Mouse (Mus musculus) right cerebral cortex, postnatal 25 days (tissue): ENCODE data around the gene Smagp.
"Not testable (repeated sequence)": the region's sequence is repeated elsewhere in the genome, so short reads cannot be mapped to it uniquely, and the experiment has no call there.

Experiments used
- DNase-seq: peaks from one replicate; pipeline ENCODE4 v3.0.0; 2022

The Smagp gene

DNA sequence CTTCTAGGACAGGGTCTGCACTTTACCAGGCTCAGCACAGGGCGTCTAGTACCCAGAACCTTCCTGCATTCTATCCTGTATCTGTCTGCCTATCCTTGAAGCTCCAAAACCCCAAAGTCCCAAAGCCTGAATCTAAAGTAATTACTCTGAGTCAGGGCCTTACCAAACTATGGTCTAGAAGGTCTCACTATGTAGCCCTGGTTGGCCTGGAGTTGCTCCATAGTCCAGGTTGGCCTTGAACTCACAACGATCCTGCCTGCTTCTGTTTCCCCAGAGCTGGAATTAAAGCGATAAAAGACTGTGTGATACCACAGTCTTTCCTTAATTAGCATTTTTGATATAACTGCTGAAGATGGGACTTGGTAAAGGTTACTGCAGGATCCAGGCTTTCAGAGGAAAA, 12.3 kb downstream of the Smagp start:
- DNase-seq: no peak

DNA sequence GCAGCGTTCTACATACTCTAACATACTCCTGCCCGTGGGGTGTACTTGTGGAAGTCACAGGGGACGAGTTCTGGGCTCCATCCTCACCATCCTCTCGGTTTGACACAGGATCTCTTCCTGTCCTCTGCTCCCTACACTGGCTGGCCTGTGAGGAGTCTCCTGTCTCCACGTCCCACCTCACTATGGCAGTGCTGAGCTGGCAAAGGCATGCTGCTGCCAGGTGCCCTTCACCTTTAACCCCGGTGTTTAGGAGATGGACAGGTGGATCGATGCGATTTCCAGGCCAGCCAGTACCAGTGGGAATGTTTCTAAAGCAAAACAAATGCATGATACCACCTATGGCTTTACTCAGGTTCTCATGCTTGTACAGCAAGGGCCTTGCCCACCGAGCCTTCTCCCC, 13.0 kb downstream of the Smagp start:
- no peak for DNase-seq

- peak; percentile 54 for DNase-seq
Observed at GRCm38 (mm10) chr15:100622164-100622563, 14.6 kb downstream of the Smagp start.

- DNase-seq: peak; percentile 23
Observed at GRCm38 (mm10) chr15:100621671-100622070, 15.1 kb downstream of the Smagp start.

DNA sequence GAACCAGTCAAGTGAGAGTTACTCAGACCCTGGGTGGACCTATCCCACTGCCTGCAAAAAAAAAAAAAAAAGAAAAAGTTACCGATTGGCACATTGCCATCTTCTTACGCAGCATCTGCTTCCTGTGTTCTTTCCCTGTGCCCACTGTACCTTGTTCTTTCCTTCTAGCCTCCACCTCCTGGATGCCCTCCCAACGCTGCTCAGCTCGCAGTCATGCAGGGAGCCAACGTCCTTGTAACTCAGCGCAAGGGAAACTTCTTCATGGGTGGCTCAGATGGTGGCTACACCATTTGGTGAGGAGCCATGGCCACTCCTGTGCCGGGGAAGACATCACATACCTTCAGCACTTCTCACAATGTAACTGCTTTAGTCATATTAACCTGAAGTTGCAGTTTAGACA, 17.5 kb downstream of the Smagp start:
- DNase-seq: no peak

DNA sequence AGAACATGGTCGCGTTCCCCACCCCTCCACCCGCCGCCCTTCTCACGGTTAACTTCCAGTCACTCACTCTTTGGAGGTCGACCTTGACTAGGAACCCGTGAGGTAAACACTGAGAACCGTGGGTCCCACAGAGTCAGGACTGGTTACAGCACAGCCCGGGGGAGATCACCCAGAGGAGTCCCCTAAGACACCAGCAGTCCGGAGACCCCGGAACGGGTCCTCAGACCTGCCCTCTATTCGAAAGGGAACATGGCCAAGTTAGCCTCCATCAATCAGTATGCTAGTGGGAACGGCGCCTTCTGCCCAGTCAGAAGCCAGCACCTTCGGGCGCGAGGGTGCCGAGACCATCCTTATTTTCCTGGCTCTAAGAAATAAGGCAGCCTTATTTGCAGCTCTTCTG, 20.5 kb downstream of the Smagp start:
- DNase-seq: no peak

GRCm38 (mm10) chr15:100615825-100616220, 20.9 kb downstream of the Smagp start:
- DNase-seq: peak; percentile 83

- DNase-seq: peak; percentile 98
Observed at GRCm38 (mm10) chr15:100614996-100615824, 21.5 kb downstream of the Smagp start, which contains the start of gene Dazap2. Dazap2 (plus strand) TSS chr15:100615349.

DNA sequence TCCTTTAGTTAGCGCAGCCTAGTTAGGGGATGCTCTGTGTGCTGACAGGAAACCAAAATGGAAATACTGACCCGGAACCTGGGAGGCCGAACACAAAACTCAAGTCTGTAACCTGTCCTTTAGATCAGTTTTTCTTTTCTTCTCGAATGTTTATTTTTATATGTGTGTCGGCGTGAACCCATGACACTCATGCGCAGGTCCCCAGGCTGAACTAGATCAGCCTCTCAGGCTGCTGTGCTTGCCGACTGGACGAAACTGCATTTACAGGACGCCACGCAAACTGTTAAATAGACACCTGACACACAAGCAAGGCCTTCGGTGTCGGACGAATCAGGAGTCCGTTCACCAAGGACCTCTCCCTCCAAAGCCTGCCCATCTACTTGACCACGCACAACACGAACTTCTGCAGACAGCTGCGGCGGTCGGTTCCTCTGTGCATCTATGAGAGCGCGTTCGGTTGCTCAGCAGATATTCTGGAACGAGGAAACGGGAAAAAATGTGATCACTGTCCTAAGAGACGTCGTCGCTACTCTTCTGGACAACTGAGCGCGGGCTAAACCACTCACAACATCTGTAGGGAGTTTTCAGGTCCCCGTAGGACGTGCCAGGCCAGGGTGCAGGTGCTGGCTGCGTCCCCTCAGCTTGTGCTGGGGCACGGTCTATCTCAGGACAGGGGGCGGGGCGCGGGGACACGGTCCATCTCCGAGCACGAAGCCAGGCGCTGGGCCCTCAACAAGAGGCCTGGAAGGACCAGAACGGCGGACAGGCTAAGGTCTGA, 22.3 kb downstream of the Smagp start:
- no peak for DNase-seq

GRCm38 (mm10) chr15:100613584-100613983, 23.2 kb downstream of the Smagp start:
- DNase-seq: peak; percentile 78

- DNase-seq: no peak
Observed at GRCm38 (mm10) chr15:100612432-100612831, 24.3 kb downstream of the Smagp start.

DNA sequence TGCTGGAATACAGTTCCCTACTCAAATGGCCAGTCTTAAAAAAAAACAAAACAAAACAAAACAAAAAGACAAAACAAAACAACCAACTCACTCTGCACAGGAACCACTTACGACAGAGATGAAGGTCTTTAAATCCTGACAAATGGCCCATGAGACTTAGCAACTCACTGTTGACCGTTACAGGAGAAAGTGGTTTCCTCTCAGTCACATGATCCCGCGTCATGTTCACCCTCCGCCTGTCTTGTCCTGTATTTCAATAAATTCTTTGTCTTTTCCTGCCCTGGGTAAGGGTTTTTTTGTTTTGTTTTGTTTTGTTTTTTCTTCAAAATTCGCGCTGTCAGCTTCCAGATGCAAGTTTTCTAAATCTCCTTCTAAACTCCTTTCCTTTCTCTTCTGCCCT, 24.8 kb downstream of the Smagp start:
- no peak for DNase-seq

- not testable (repeated sequence) for DNase-seq
Observed at GRCm38 (mm10) chr15:100606677-100607076, 30.1 kb downstream of the Smagp start.

GRCm38 (mm10) chr15:100601669-100602068, 35.1 kb downstream of the Smagp start:
- DNase-seq: no peak

DNA sequence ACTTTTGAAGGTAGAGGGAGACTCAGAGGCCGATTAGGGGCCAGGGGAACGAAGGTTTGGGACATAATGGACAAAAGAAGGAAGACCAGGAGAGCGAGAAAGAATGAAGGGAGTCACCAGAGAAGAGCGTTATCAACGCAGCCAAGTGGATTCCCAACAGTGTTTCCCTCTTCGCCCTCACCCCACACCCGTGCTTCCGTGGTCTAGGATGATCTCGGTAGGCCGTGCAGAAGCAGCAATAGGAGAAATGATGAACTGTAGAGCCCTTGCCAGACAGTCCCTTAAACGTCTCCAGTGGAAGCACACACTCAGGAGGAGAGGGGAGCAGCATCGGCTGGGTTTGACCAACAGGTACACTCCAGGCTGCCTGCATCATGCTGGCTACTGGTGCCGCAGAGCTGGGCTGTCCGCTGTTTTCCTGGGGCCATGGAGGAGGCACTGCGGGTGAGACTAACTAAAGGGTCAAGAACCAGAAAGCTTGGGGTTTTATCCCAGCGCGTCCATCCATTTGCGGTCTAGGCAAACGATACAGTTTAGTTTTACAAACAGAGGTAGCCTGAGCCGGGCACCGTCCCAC, 36.0 kb downstream of the Smagp start:
- DNase-seq: no peak

DNA sequence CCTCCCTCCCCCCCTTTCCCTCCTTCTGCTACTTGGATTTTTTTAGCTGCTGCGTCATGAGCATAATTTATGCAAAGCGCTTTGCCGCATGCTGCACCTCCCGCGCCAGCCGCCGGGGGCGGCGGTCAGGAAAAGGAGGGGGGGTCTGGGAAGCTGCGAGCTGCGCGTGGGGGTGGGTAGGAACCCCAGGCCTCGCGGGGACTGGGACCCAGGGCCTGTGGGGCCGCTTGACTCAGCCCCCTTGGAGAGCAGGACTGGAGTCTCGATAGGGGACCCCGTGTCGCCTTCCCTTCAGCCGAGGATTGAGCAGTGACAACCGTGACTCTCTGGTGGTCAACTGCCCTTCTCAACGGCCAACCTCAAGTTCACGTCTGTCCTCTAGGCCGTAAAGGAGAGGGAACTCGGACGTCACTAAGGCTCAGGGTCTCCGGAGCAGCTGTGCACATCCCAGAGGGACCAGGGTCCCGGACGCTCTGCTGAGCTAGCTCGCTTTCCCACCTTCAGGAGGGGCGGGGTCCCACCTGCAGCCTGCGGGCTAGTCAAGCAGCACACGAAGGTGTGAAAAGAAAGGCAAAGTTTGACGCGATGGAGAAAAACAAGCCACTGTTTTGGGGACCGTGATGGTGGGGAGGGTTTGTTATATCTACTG, 36.6 kb downstream of the Smagp start:
- DNase-seq: peak; percentile 80

GRCm38 (mm10) chr15:100599276-100600046, 37.3 kb downstream of the Smagp start, which contains the start of gene Pou6f1:
Pou6f1 (minus strand) TSS chr15:100599984.
- peak; percentile 45 for DNase-seq

GRCm38 (mm10) chr15:100598883-100599275, 37.9 kb downstream of the Smagp start:
- peak; percentile 43 for DNase-seq

- DNase-seq: no peak
Observed at GRCm38 (mm10) chr15:100598287-100598882, 38.4 kb downstream of the Smagp start.

GRCm38 (mm10) chr15:100592817-100593216, 43.9 kb downstream of the Smagp start:
- no peak for DNase-seq

DNA sequence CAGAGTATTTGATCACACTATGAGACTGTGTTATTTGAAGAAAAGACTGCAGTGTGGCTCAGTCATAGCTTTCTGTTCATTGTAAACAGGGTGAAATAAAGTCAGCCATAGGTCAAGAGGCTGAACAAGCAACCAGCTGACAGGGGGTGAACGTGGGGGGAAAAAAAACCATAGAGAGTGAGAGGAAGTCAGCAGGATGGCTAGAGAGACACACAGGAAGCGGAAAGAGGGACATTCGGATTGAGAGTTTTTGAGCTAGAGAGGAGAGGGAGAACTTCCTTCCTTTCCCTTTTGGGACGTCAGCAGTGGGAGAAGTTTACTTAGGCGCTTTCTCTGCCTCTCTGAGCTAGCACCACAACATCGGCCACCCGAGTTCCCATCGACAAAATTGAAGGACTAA, 46.3 kb downstream of the Smagp start:
- DNase-seq: no peak

DNA sequence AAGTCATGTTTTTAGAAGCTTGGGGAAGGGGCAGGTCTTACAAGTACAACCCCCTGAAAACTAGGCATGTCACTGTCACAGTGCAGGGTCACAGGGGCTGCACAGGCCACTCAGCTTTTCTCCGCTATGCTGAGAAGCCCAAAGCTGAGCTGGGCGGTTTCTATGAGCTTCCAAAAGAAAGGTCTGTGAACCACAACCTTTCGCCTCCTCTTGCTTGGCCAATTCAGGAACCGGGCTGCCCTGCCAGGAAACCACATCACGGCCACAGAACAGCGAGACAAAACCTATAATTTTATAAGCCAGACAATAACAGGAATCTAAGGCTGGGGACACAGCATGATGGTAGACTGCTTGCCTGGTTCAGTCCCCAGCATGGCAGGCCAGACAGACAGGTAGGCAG, 48.4 kb downstream of the Smagp start:
- no peak for DNase-seq
